Mouse (Mus musculus) kidney, embryonic 15.5 days (tissue): Measurements from ENCODE around the gene Snca. TPM values are rescaled to one million over a fixed set of nuclear protein-coding genes. Genes with fewer than 3 reads are reported as not detected.

ENCODE experiments used
- ATAC-seq: fragments of 200-750 bp; cut with Nextera tagmentation; replicated peaks from 2 replicates; pipeline ENCODE4 v1.8.0; 2017; ENCODE audit warnings: moderate TSS enrichment; ENCODE audit not compliant: low FRiP score
- H3K27ac ChIP-seq: fragments of 300-500 bp; sonication (generic); 2 replicates; pipeline ENCODE4 v1.5.1; 2015; ENCODE audit warnings: mild to moderate bottlenecking, inconsistent platforms
- H3K27me3 ChIP-seq: fragments of 300-500 bp; sonication (generic); 2 replicates; pipeline ENCODE4 v1.6.1; 2015; ENCODE audit warnings: inconsistent platforms
- H3K36me3 ChIP-seq: fragments of 300-500 bp; sonication (generic); 2 replicates; pipeline ENCODE4 v1.6.1; 2015; ENCODE audit warnings: inconsistent platforms
- H3K4me1 ChIP-seq: fragments of 300-500 bp; sonication (generic); 2 replicates; pipeline ENCODE4 v1.6.1; 2015; ENCODE audit warnings: inconsistent platforms
- H3K4me2 ChIP-seq: fragments of 300-500 bp; sonication (generic); 2 replicates; pipeline ENCODE4 v1.6.1; 2015; ENCODE audit warnings: moderate library complexity, mild to moderate bottlenecking, inconsistent platforms
- H3K4me3 ChIP-seq: fragments of 300-500 bp; sonication (generic); replicated peaks from 2 replicates; pipeline ENCODE4 v1.5.1; 2015; ENCODE audit warnings: mild to moderate bottlenecking, inconsistent platforms
- H3K9ac ChIP-seq: fragments of 300-500 bp; sonication (generic); 2 replicates; pipeline ENCODE4 v1.6.1; 2015; ENCODE audit warnings: mild to moderate bottlenecking, inconsistent platforms
- H3K9me3 ChIP-seq: fragments of 300-500 bp; sonication (generic); replicated peaks from 2 replicates; pipeline ENCODE4 v1.6.1; 2016; ENCODE audit warnings: inconsistent platforms
- WGBS: fragments of 180-500 bp; shearing (Covaris S2); methylation state at CpG from one replicate; pipeline ENCODE4 v1.1.7; 2015; ENCODE audit warnings: mixed read lengths; 5-methylcytosine and 5-hydroxymethylcytosine counted together
- polyA plus RNA-seq: library from polyadenylated mRNA; unstranded; fragments of >200 nt; fragmentation: Nextera tagmentation; extraction: Ambion mirVana; gene quantifications from 2 replicates; pipeline ENCODE4 v1.2.1, GENCODE M21; 2015

Gene Snca
- 27.1 and 34.8 TPM in 2 replicates for polyA plus RNA-seq

GRCm38 (mm10) chr6:60829282-60829891 lies at the start of gene Snca:
Snca (minus strand) TSS chr6:60829855.
- H3K4me3 ChIP-seq = peak within 1 kb of the TSS; percentile 51
- peak; percentile 38; the same call in 1 of the 2 replicates for ATAC-seq
- no peaks in the 10 kb centered on the region for H3K36me3 ChIP-seq
- peaks cover 9% of the 10 kb centered on the region; the same call in 1 of the 2 replicates for H3K27me3 ChIP-seq
- H3K4me2 ChIP-seq = peak within 1 kb of the TSS; percentile 93
- no peak within 1 kb of the TSS for H3K27ac ChIP-seq
- H3K4me1 ChIP-seq = peaks cover 17% of the 10 kb centered on the region
- no peaks in the 10 kb centered on the region for H3K9me3 ChIP-seq
- peak within 1 kb of the TSS; percentile 42 for H3K9ac ChIP-seq
- 1% methylated on average over 14 of the region's 14 CpGs for WGBS

GRCm38 (mm10) chr6:60870126-60870525 lies 40.5 kb upstream of the Snca start:
- H3K36me3 ChIP-seq = no peaks in the 10 kb centered on the region
- H3K4me1 ChIP-seq = no peaks in the 10 kb centered on the region
- no peak overlapping the region for H3K9ac ChIP-seq
- no peaks in the 10 kb centered on the region for H3K27me3 ChIP-seq
- H3K4me2 ChIP-seq = no peak overlapping the region
- ATAC-seq = no peak
- H3K4me3 ChIP-seq = no peak overlapping the region
- H3K9me3 ChIP-seq = no peaks in the 10 kb centered on the region
- H3K27ac ChIP-seq = no peak overlapping the region
- WGBS = 75% methylated on average over 1 of the region's 1 CpGs

DNA sequence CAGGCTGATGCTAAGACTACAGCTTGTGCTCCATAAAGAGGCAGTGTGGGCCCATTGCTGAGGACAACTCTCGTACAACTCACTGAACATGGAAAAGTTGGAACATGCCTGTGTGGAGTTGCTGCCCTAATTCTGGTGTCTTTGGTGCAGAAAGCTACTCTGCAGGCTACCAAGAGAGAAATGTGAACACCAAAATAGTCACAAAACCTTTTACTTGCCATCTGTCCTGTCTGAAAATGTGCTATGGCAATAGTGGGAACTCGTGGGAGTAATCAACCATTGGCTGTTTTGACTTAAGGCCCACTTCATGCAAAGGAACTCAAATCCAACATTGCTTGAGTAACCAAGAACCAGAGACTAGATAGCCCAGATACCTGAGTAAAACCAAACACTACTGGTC lies 26.9 kb upstream of the Snca start:
- 74% methylated on average over 2 of the region's 2 CpGs for WGBS
- Histone ChIP-seq H3K36me3 (no peaks in the 10 kb centered on the region), H3K4me1 (no peaks in the 10 kb centered on the region), H3K9ac (no peak overlapping the region), H3K27ac (no peak overlapping the region), H3K4me2 (no peak overlapping the region), H3K9me3 (no peaks in the 10 kb centered on the region), H3K27me3 (no peaks in the 10 kb centered on the region), H3K4me3 (no peak overlapping the region)
- ATAC-seq = no peak

GRCm38 (mm10) chr6:60851690-60852089 lies 22.0 kb upstream of the Snca start:
- H3K27me3 ChIP-seq = no peaks in the 10 kb centered on the region
- no peak overlapping the region for H3K27ac ChIP-seq
- WGBS = 88% methylated on average over 2 of the region's 2 CpGs
- no peak overlapping the region for H3K4me3 ChIP-seq
- H3K36me3 ChIP-seq = no peaks in the 10 kb centered on the region
- no peak overlapping the region for H3K4me2 ChIP-seq
- no peaks in the 10 kb centered on the region for H3K9me3 ChIP-seq
- no peak overlapping the region for H3K9ac ChIP-seq
- ATAC-seq = no peak
- no peaks in the 10 kb centered on the region for H3K4me1 ChIP-seq

DNA sequence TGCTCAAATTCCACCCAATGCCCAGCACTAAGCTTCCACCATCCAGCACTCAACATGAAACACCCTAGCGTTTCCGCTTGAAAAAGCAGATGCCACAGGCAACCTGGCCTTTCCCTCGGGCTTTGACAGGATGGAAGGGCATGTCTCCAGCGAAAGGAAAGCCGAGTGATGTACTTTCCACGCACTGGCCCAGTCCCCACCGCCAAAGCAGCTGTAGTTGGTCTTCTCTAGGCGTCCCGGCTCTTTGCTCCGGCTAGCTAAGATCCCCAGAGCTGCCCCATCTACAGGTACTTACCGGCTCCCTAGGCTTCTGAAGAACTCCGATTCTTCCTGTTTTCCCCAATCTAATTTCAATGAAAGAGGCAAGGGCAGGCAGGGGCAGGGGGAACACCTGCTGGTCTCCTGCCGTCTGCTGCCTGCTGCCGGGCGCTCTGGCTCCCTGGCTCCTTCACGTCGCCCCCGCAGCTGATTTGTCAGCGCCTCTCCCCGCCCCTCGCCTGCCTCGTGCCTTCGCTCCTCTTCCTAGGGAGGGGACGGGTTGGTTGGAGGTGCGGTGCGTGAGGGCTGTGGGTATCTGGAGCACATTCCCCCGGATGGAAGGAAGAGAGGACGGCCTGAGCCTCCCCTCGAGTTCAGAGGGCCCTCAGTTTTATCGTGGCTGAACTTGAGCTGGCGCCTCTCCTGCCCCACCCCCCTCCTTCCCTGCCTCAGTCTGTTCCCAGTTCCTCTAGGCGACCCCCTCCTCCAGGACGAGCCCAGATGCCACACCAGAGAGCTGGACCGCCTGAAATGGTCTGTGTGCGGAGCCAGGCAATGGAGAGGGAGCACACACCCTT lies 1.0 kb downstream of the Snca start:
- Histone ChIP-seq H3K9me3 (no peaks in the 10 kb centered on the region), H3K27ac (no peak overlapping the region), H3K9ac (peak overlapping the region; percentile 42), H3K36me3 (no peaks in the 10 kb centered on the region), H3K27me3 (peaks cover 9% of the 10 kb centered on the region; the same call in 1 of the 2 replicates), H3K4me1 (peaks cover 17% of the 10 kb centered on the region), H3K4me2 (peak overlapping the region; percentile 93), H3K4me3 (peak overlapping the region; percentile 51)
- peak; percentile 94 for ATAC-seq
- WGBS = under 1% methylated on average over 35 of the region's 35 CpGs

- Histone ChIP-seq H3K9ac (no peak overlapping the region), H3K27ac (no peak overlapping the region), H3K27me3 (peaks cover 9% of the 10 kb centered on the region; the same call in 1 of the 2 replicates), H3K4me1 (peaks cover 17% of the 10 kb centered on the region), H3K36me3 (no peaks in the 10 kb centered on the region), H3K4me2 (peak overlapping the region; percentile 93), H3K4me3 (peak overlapping the region; percentile 51), H3K9me3 (no peaks in the 10 kb centered on the region)
- ATAC-seq = peak; percentile 73
- WGBS = 39% methylated on average over 1 of the region's 1 CpGs
These were observed 1.6 kb downstream of the Snca start for GRCm38 (mm10) chr6:60828047-60828428.

DNA sequence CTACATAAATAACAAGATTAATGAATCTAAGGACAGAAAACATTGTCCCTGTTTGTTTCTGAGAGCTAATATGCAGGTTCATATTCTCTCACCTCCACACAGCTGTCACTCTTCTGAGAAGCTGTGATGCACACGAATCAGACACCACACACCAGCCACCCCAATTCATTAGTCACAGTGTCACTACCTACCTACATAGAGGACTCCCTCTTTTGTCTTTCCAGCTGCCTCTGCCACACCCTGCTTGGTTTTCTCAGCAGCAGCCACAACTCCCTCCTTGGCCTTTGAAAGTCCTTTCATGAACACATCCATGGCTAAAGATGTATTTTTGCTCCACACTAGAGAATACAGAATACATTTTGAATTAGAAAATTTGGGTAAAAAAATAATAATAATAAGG lies 2.4 kb downstream of the Snca start:
- Histone ChIP-seq H3K27ac (no peak overlapping the region), H3K36me3 (no peaks in the 10 kb centered on the region), H3K9me3 (no peaks in the 10 kb centered on the region), H3K4me1 (peaks cover 17% of the 10 kb centered on the region), H3K27me3 (peaks cover 9% of the 10 kb centered on the region; the same call in 1 of the 2 replicates), H3K9ac (no peak overlapping the region), H3K4me2 (no peak overlapping the region), H3K4me3 (no peak overlapping the region)
- no peak for ATAC-seq
- WGBS = 54% methylated on average over 1 of the region's 1 CpGs

DNA sequence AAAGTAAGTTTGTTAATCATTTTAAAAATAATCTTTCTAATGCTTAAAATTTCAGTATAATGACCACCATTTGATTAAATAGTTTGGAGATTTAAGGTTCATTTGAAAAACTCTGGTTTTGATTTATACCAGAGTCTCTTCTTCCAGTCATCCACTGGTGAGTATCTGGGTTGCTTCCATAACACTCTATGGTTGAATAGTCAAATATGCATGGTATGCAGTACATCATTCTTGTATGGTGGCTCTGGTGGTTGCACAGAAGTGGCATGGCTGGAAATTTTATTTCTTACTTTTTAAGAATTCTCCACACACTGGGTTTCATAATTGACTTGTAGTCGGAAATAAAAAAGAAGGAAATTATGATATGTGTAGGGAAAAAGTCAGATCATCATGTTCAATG lies 10.4 kb downstream of the Snca start:
- no peak for ATAC-seq
- Histone ChIP-seq H3K4me3 (no peak overlapping the region), H3K4me1 (no peaks in the 10 kb centered on the region), H3K4me2 (no peak overlapping the region), H3K27ac (no peak overlapping the region), H3K9me3 (no peaks in the 10 kb centered on the region), H3K9ac (no peak overlapping the region), H3K27me3 (no peaks in the 10 kb centered on the region), H3K36me3 (no peaks in the 10 kb centered on the region)
- WGBS = 80% methylated on average over 1 of the region's 1 CpGs

- no peak overlapping the region for H3K4me3 ChIP-seq
- H3K27ac ChIP-seq = no peak overlapping the region
- H3K4me1 ChIP-seq = no peaks in the 10 kb centered on the region
- no peaks in the 10 kb centered on the region for H3K9me3 ChIP-seq
- H3K4me2 ChIP-seq = no peak overlapping the region
- no peaks in the 10 kb centered on the region for H3K36me3 ChIP-seq
- H3K9ac ChIP-seq = no peak overlapping the region
- ATAC-seq = no peak
- 66% methylated on average over 3 of the region's 3 CpGs for WGBS
- H3K27me3 ChIP-seq = no peaks in the 10 kb centered on the region
These were observed 16.1 kb downstream of the Snca start for GRCm38 (mm10) chr6:60813516-60813915.

- ATAC-seq = no peak
- Histone ChIP-seq H3K4me3 (no peak overlapping the region), H3K9ac (no peak overlapping the region), H3K9me3 (no peaks in the 10 kb centered on the region), H3K4me1 (no peaks in the 10 kb centered on the region), H3K27ac (no peak overlapping the region), H3K36me3 (no peaks in the 10 kb centered on the region), H3K27me3 (no peaks in the 10 kb centered on the region), H3K4me2 (no peak overlapping the region)
- 85% methylated on average over 1 of the region's 1 CpGs for WGBS
These were observed 31.4 kb downstream of the Snca start for GRCm38 (mm10) chr6:60798266-60798665.

- Histone ChIP-seq H3K9ac (no peak overlapping the region), H3K9me3 (no peaks in the 10 kb centered on the region), H3K27ac (no peak overlapping the region), H3K27me3 (no peaks in the 10 kb centered on the region), H3K4me2 (no peak overlapping the region), H3K4me3 (no peak overlapping the region), H3K36me3 (no peaks in the 10 kb centered on the region), H3K4me1 (no peaks in the 10 kb centered on the region)
- no peak for ATAC-seq
- WGBS = 89% methylated on average over 3 of the region's 3 CpGs
These were observed 35.8 kb downstream of the Snca start for GRCm38 (mm10) chr6:60793659-60794365.

GRCm38 (mm10) chr6:60786955-60787354 lies 42.7 kb downstream of the Snca start:
- Histone ChIP-seq H3K9me3 (no peaks in the 10 kb centered on the region), H3K27me3 (no peaks in the 10 kb centered on the region), H3K4me2 (no peak overlapping the region), H3K36me3 (no peaks in the 10 kb centered on the region), H3K4me1 (no peaks in the 10 kb centered on the region), H3K9ac (no peak overlapping the region), H3K27ac (no peak overlapping the region), H3K4me3 (no peak overlapping the region)
- WGBS = 83% methylated on average over 1 of the region's 1 CpGs
- no peak for ATAC-seq
